Mouse (Mus musculus) Patski (cell line): ENCODE data around the gene Mrnip. TPM values are rescaled to one million over a fixed set of nuclear protein-coding genes. Genes with fewer than 3 reads are reported as not detected.

Source experiments
- ATAC-seq: fragments of 100-300 bp; one replicate; pipeline ENCODE4 v1.8.0; 2021
- CTCF ChIA-PET: fragments of 350-600 bp; sonication (Branson Sonifier 250); formaldehyde crosslinking; loops from one replicate; lab custom pipeline; 2022; ENCODE audit warnings: inconsistent platforms; lab: Charles Lee
- POLR2A ChIA-PET: fragments of 350-600 bp; sonication (Branson Sonifier 250); formaldehyde crosslinking; loops from one replicate; lab custom pipeline; 2022; ENCODE audit warnings: antibody characterized with exemption, inconsistent platforms; lab: Charles Lee
- DNase-seq: peaks from one replicate; pipeline ENCODE4 v3.0.0-alpha.2; 2011; ENCODE audit warnings: low read depth, low spot score
- H3K27me3 ChIP-seq: fragments of 371-371 bp; one replicate; pipeline ENCODE4 v1.5.1; 2021
- CTCF ChIP-seq: fragments of 100-300 bp; IDR thresholded peaks from one replicate; pipeline ENCODE4 v1.5.1; 2021
- in situ Hi-C: fragments of 300-500 bp; cut with MboI; formaldehyde crosslinking; loops from 3 replicates; pipeline ENCODE4 v1.11.1; 2018; ENCODE audit warnings: low pct_unique_long_range_greater_than_20kb, mixed read lengths
- polyA plus RNA-seq: library from polyadenylated mRNA; unstranded; gene quantifications from one replicate; pipeline ENCODE4 v1.2.3, GENCODE M21; 2021

Mrnip gene
- polyA plus RNA-seq, 1 experiment from 2014 or later: 5.9 TPM

DNA sequence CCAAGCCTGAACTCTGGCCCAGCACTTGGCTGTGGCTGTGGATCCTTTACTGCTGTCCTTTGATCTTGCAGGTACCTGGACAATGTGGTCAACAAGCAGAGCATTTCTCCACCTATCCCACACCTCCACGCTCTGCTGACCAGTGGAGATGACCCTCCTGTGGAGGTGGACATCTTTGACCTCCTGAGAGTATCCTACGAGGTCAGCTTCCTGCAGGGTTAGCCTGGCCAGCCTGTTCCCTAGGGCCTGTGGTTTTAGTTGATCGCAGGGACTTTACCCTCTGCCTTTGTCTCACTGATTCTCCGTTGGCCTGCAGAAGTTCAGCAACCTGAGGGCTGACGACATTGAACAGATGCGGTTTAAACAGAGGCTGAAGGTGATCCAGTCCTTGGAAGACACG lies 15.9 kb upstream of the Mrnip start:
- no peaks in the 10 kb centered on the region for H3K27me3 ChIP-seq
- no peak for TF ChIP-seq CTCF
- CTCF ChIA-PET: no interaction called here
- POLR2A ChIA-PET: no interaction called here
- DNase-seq (no peak), ATAC-seq (no peak)
- in situ Hi-C loops: no loop called here

DNA sequence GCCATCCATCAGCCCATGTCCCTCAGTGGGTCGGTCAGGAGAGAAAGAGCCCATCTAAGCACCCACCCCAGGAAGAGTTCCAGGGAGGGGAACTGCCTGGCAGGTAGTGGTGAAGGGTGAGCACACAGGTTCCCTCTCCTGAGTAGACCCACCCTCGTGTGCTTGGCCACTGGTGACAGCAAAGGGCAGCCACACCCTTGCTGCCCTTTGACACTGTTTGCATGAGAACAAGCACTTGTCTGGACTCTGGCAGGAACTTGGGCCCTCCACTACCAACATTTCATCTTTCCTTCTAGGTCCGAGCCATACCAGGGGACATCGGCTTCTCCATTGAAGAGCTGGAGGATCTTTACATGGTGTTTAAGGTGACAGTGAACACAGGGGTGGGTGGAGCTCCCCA lies 14.9 kb upstream of the Mrnip start:
- POLR2A ChIA-PET: no interaction called here
- CTCF ChIA-PET: interaction anchor here (1.0 to 1.1 kb wide), 2 partner anchors 65 to 72 kb away, joined by 3 to 4 read pairs; no protein-coding TSS in a partner anchor
- DNase-seq: no peak
- in situ Hi-C loops: no loop called here
- TF ChIP-seq CTCF: no peak
- H3K27me3 ChIP-seq: no peaks in the 10 kb centered on the region
- ATAC-seq: no peak

DNA sequence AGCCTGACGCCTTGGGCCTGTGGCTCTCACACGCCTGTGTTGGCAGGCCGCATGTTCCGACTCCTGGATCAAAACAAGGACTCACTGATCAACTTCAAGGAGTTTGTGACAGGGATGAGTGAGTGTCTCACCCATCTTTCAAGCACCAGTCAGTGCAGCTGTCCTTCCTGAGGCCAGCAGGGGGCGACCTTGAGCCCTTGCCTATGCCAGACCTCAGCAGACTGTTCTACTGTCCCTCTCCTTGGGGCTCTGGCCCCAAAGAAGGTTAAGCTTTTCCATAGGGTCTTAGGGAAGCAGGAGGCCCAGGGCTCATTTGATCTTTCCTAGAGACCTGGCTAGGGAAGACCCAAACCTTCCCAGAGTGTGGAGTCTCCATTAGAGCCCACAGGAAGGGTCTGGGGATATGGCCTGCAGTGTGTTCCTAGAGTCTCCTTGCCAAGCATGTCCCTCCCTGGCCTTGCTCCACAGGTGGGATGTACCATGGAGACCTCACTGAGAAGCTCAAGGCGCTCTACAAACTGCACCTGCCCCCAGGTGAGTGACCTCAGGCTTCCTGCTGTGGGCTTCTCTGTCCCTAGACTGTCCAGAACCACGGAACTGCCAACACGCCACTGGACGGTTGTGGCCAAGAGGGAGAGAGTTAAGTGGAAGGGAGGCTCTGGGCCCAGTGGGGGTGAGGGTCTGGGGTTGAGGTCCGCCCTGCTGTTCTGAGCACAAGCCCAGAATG lies 12.5 kb upstream of the Mrnip start:
- peak; percentile 63 for ATAC-seq
- ChIA-PET POLR2A (interaction anchor here (0.6 to 1.2 kb wide), 4 partner anchors 14 to 64 kb away, joined by 3 read pairs; partner anchors contain the start of genes Mgat4b and Sqstm1), CTCF (interaction anchor here (0.7 to 3.2 kb wide), 18 partner anchors 9 to 77 kb away, joined by 3 to 23 read pairs (median 6); partner anchors contain the start of gene Mrnip)

DNA sequence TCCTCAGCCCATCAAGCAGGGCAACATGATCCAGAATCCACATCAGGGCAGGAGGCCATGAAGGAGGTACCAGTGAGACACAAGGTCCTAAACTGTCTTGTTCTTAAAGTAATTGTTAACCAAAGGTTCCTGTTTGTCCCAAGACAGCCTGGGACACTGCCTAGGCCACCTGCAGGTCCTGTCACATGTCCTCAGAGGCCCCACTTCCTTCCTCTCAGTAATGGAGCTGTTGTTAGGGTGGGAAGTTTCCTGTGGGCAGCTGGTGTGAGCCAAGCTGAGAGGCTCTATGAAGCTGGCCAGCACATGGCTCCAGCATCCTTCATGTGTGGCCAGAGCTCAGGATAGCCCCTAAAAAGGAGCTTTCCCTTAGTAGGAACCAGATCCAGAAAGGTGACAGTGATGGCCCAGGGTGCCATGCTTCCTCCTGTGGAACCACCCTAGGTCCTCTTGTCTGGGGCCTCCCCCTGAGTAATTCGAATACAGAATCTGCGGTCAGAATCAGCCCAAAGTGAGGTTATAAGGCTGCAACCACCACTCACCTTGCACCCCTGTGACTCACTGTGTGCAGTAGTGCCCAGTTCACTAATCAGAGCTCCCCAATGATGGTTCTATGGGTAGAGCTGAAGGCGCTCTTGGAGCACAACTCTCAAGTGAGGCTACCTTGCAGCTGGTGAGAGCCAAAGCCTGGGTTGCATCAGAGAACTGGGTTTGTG lies 11.8 kb upstream of the Mrnip start:
- no peak for ATAC-seq
- in situ Hi-C loops: loop anchor here (5.0 kb wide), 1 partner anchor 65 kb away; no protein-coding TSS in a partner anchor

More for the DNA sequence above, 12.5 kb upstream of the Mrnip start:
- H3K27me3 ChIP-seq: no peaks in the 10 kb centered on the region
- in situ Hi-C loops: loop anchor here (5.0 kb wide), 1 partner anchor 66 kb away; no protein-coding TSS in a partner anchor
- peak; percentile 10 for DNase-seq
- peak; percentile 96 for TF ChIP-seq CTCF

DNA sequence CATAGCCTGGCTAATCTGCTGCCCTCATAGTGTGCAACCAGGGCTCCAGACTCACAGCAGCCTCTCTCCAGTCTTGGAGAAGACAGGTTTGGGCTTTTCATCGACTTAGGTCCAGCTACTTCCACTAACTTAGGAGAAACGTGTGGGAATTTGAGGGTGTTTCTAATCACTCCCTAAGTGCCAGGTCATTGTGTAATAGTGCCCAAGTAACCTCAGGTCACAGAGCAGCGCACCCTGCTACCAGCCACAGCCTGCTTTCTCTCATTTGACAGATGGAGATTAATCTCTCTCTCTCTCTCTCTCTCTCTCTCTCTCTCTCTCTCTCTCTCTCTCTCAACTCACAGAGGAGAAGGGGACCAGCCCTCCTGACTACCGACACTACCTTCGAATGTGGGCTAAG lies 5.9 kb upstream of the Mrnip start:
- no peak for TF ChIP-seq CTCF
- CTCF ChIA-PET: interaction anchor here (1.1 kb wide), 1 partner anchor 14 kb away, joined by 4 read pairs; no protein-coding TSS in a partner anchor
- DNase-seq (no peak), ATAC-seq (no peak)
- H3K27me3 ChIP-seq: no peaks in the 10 kb centered on the region
- in situ Hi-C loops: no loop called here
- POLR2A ChIA-PET: interaction anchor here (0.7 kb wide), 1 partner anchor 39 kb away, joined by 6 read pairs; no protein-coding TSS in a partner anchor

More for the DNA sequence above, 11.8 kb upstream of the Mrnip start:
- H3K27me3 ChIP-seq: no peaks in the 10 kb centered on the region
- no peak for TF ChIP-seq CTCF
- CTCF ChIA-PET: interaction anchor here (0.7 to 3.2 kb wide), 15 partner anchors 10 to 77 kb away, joined by 3 to 23 read pairs (median 7); partner anchors contain the start of gene Mrnip
- POLR2A ChIA-PET: interaction anchor here (0.6 to 1.2 kb wide), 5 partner anchors 14 to 64 kb away, joined by 3 read pairs; partner anchors contain the start of genes Mgat4b and Sqstm1
- DNase-seq: no peak

DNA sequence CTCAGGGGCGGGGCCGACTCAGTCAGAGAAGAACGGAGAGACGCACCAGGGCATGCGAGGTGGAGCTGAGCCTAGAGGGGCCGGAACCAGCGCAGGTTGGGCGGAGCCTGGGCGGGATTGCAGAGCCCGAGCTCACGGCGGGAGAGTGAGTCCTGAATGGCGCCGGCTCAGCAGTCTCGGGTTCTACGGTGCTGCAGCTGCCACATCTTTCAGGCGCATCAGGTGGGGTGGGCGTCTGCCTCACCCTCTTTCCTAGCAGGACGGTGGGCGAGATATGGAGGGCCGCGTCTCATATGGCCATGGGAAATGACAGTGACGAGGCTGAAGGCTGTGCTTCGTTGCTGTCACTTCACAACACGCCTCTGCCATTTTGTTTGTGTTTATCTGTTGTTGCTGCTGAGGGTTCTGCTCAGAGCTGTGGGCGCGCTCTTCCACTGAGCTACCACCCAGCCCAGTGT lies 515 bp downstream of the Mrnip start:
- ATAC-seq (peak; percentile 96), DNase-seq (peak; percentile 76)
- CTCF ChIA-PET: interaction anchor here (5.1 kb wide), 1 partner anchor 13 kb away, joined by 23 read pairs; no protein-coding TSS in a partner anchor
- no peaks in the 10 kb centered on the region for H3K27me3 ChIP-seq
- no peak for TF ChIP-seq CTCF
- in situ Hi-C loops: loop anchor here (5.0 kb wide), 1 partner anchor 193 kb away; no protein-coding TSS in a partner anchor
- POLR2A ChIA-PET: interaction anchor here (1.0 to 1.4 kb wide), 2 partner anchors 10 to 38 kb away, joined by 3 read pairs; no protein-coding TSS in a partner anchor

DNA sequence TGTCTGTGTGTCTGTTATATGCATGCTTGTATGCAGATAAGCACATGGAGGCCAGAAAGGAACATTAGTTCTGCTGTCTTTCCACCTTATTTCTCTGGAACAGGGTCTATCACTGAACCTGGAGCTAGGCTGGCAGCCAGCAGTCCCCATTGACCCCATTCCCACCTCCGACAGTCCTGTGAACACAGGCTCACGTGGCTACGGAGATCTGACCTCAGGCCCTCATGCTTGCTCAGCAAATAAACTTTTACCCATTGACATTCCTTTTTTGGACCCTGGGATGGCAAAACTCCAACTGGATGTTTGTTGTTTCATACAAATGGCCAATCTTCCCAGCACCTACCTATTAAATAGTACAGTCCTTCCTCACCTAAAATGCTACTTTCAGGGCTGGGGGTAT lies 2.1 kb downstream of the Mrnip start:
- POLR2A ChIA-PET: no interaction called here
- CTCF ChIA-PET: interaction anchor here (1.0 to 5.1 kb wide), 5 partner anchors 10 to 46 kb away, joined by 3 to 23 read pairs (median 4); no protein-coding TSS in a partner anchor
- ATAC-seq (no peak), DNase-seq (no peak)
- in situ Hi-C loops: no loop called here
- no peak for TF ChIP-seq CTCF
- H3K27me3 ChIP-seq: no peaks in the 10 kb centered on the region

DNA sequence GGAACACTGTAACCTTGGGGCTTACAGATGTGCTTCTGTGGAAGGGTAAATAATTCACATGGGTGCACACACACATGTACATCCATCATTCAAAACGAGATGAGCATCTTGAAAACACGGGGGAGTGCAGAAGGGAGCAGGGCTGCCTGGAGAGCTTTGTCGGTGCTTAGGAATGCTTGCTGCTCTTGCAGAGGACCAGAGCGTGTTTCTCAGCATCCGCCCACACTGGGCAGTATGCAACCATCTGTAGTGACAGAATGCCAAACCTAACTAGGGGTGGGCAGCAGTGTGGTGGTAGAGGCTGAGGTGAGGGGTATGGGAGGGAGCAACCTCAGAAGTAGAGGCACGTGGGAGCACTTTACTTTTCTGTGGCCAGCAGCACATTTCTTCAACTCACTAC lies 2.9 kb downstream of the Mrnip start:
- TF ChIP-seq CTCF: no peak
- H3K27me3 ChIP-seq: no peaks in the 10 kb centered on the region
- ATAC-seq (peak; percentile 14), DNase-seq (no peak)
- ChIA-PET POLR2A (no interaction called here), CTCF (interaction anchor here (1.0 to 5.1 kb wide), 4 partner anchors 11 to 47 kb away, joined by 3 to 23 read pairs (median 4); no protein-coding TSS in a partner anchor)
- in situ Hi-C loops: no loop called here

DNA sequence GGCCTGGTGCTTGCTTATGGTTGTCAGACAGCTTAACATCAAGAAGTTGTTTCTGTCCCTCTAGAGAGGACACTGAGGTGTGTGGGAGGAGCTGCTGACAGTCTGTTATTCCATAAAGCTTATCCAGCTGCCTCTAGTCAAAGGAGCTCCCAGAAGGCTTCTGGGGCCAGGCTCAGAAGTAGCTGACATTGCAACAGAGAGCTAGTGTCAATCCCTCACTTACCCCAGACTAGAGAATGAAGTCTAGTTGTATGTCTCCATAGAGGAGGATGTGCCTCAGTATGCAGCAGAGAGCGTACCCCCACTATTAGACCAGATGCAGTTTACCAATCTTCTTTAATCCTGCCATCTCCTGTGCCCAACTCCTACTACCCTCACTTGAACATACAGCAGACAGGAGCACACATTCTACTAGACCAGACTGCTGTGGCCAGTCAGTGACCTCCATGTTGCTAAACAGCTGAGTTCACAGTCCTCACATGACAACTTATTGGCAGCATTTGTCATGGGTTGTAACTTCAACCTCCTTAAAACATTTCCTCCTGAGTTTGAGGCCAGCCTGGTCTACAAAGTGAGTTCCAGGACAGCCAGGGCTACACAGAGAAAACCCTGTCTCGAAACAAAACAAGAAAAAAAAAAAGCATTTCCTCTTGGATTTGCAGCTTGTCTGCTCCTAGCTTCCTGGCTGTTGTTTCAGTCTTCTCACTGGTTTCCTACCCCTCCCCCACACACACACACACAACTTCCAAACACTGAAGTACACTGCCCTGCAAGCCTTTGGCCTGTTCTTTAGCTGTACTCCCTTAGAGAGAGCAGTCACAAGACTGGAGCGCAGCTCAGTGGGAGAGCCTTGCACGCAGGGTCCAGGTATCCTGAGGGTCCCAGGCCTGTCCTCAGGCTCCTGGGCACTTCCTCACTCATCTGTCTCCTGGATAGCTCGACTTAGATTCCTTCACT lies 4.6 kb downstream of the Mrnip start:
- in situ Hi-C loops: no loop called here
- no peak for ATAC-seq
- POLR2A ChIA-PET: interaction anchor here (0.6 kb wide), 1 partner anchor 292 kb away, joined by 4 read pairs; no protein-coding TSS in a partner anchor

More for the DNA sequence above, 4.6 kb downstream of the Mrnip start:
- CTCF ChIA-PET: interaction anchor here (1.1 to 2.4 kb wide), 2 partner anchors 17 to 34 kb away, joined by 3 to 7 read pairs; no protein-coding TSS in a partner anchor
- H3K27me3 ChIP-seq: no peaks in the 10 kb centered on the region
- TF ChIP-seq CTCF: no peak
- DNase-seq: no peak
